Mouse (Mus musculus) right cerebral cortex, postnatal 4 days (tissue): ENCODE data around the gene Crebl2.

Experiments used
- DNase-seq: peaks from one replicate; pipeline ENCODE4 v3.0.0-alpha.2; 2022

Gene Crebl2

DNA sequence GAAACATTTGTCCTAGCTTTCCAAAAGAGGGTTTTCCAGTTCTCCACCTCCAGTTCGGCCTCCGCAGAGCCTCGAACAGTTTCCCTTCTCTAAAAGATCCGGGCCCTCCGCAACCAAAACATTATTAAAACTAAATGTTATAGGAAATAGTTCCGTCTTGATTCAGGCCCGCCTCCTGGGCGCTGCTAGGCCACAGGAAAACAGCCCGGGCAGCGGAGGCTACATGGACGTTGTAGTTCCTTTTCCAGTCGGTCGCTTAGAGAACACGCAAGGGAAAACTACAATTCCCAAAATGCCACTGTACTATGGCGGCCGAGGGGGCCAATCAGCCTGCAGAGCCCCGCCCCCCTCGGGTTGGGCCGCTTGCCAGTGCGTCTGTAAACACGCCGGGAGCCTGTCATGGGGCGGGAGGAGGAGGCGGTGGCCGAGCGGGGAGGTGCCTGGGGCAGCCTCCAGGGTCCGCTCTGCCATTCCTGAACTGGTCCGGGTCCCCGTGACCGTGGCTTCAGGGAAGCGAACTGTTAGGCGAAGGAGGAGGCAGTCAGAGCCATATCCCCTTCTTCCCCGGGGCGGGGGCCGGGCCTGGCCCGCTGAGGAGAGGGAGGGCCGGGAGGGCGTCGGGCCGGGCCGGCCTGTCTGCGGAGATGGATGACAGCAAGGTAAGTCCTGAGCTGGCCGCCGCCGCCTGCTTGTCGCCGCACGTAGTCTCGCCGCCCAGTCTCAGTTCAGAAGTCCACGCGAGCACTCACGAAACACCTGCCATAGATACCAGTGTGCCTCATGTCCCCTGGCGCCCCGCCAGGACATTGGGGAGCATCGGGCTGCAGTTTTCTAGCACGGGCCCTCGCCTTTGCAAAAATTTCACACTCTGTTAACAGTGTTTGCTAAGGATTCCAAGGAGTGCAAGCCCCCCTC lies at the start of gene Crebl2:
Gene Crebl2, plus strand, starts transcription at position 369 of the 915 bp plus-strand sequence.
- peak; percentile 100 for DNase-seq

DNA sequence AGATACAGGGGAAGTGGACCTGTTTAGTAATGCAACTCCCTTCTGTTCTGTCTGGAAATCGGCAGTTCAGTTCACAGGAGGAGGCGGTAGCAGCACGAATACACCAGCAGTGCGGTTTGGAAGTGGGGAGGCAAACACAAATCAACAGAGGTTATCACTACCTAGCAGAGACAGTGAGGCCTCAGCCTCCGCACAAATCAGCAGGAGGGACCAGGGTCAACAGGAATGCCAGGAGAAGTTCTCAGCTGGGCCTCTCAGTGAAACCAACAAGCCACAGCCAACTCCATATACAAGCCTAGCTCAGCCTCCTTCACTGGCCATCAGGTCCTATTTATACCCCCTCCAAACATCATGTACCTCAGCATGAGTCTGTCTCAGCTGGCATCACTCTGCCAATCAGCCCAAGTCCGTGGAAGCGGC lies 48.5 kb upstream of the Crebl2 start:
- DNase-seq: no peak

DNA sequence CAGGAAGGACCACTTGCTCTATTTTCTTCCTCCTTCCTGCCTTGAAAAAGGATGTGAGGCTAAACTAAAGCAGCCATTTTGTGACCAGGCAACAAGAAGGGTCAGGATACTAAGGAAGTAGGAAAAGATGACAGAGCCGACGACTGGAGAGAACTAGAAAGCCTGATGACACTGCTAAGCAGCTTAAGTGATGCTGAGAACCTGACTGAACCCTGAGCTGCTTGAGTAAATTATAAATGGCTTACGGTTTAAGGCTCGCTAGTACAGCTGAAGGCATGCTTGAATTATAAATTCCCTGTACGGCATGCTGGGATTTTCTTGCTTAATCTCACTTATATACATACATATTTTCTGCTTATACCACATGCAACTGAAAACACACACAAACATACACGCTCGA lies 47.1 kb upstream of the Crebl2 start:
- DNase-seq: no peak

DNA sequence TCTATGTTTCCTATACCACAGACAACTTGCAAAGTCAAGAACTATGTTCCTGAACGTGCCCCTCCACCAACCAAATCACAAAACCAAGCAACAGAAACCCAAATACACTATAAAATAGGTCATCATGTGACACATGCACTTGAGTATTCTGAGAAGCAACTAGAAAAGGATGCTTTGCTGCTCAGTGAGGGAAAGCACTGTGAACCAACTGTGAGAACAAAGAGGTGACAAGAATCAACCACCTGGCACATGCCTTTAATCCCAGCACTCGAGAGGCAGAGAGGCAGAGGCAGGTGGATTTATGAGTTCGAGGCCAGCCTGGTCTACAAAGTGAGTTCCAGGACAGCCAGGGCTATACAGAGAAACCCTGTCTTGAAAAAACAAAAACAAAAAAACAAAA lies 43.5 kb upstream of the Crebl2 start:
- no peak for DNase-seq

DNA sequence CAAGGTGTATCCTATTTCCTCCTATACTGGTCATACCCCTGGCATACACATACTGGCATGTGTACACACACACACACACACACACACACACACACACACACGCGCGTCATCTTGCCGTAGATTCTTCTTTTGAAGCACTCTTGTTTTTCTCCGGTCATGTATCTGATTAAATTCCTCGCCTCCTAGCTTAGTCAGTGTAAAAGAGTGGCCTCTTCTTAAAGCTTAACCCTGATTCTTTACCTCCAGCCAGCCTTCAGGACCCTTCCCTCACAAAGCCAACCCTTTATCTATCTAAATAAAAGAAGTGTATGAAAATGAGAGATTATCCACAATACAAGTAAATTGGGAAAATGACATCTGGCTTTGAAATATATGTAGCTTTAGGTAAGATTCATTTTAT lies 40.9 kb upstream of the Crebl2 start:
- DNase-seq: no peak

DNA sequence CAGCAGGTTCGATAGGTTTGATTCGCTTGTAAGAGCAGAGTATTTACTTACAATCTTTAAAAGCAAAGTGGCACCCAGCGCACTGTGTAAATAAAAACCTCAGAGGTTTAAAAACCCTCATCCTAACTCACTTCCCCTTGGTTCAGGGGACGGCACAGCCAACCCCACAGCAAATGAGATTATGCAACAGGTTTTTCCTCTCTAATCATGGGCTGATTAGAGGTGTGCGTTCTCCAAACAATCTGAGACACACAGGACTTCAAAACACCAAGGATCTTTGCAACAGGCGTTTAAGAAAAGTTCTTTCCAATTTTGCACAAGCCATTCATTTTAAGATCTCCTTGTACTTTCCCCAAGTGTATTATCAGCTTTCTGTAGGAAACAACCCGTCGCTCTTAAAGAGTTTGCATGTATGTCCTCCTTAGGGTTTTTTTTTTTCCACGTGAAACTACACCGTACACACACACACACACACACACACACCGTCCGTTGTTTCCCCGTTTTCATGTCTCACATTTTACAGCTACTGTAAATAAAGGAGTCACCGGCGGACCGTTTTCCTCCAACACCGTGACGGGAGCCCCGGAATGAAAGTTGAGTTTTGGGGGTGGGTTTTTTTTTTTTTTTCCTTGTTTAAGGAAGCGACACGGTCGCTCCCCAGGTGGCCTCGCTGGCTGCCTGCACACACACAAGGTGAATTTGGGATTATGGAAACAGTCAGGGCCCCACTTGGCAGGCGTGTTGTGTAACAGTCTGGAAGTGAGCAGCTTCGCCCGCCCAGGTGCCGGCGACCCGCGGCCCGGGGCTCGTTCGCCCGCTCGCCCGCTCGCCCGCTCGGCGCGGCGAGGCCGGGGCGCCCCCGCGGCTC lies 38.5 kb upstream of the Crebl2 start:
- DNase-seq: peak; percentile 7

DNA sequence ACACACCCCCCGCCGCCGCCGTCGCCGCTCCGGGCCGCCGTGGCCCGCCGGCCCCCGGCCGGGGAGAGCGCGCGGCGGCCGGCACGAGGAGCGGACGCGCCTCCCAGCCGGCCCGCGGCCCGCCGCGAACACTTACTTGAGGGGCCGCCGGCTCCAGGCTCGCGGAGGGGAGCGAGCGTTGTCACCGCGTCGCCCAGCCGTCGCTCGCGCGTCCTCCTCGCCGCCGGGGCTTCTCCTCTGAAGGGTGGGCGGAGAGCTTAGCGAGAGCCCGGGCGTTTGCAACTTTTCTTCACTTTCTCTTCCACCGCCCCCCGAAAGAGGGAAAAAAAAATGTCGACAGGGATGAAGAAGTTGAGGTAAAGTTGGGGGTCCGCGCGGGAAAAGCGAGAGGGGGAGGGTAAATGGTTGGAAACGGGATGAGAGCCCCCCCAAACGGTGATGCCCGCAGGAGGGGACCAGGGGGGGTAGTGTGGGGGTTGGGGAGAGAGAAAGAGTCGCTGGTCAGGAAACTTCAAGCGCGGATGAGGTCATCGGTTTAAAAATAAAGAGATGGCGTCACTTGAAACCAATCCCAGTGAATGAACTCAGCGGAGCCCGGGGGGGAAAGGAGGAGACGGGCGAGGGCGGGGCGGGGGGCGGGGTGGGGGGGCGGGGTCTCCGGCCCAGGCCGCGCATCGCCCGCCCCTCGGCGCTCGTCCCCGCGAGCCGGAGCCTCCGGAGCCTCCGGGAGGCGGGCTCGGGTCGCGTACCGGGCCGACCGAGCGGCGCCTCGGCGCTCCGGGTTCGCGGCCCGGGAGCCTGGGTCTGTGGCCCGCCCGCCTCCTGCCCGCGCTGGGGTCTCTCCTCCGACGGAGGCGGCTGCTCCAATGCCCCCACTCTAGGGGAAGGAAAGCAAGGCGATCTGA lies 37.6 kb upstream of the Crebl2 start, which contains the start of gene Dusp16:
Gene Dusp16, minus strand, starts transcription at position 485 of the 905 bp plus-strand sequence.
- DNase-seq: peak; percentile 54

DNA sequence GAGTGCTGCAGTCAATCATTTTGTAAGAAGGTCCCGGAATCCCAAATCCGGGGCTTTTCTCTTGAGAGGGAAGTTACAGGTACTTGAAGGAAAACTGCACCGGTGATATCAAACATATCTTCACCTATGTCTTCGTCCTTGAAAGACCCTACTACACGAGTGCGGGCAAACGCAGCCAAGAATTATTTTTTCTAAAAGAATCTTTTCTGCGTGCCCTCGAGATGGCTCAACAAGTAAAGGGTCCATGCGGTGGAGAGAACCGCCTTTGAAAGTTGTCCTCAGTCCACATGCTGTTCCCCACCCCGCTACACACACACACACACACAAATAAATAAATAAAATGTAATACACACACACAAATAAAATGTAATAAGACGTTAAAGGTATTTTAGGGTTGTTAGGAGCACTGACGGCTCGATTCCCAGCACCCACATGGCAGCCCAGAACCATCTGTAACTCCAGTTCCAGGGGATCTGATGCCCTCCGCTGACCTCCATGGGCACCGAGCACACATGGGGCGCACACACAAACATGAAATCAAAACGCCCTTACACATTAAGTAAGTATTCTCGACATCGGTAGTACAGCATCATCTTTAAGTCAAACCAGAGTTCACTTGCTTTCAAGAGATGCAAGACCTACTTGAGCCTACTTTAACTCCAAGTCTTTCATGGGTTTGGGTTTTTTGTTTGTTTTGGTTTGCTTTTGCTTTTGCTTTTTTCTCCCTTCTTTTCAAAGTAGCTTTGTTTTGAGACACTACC lies 36.7 kb upstream of the Crebl2 start:
- no peak for DNase-seq

DNA sequence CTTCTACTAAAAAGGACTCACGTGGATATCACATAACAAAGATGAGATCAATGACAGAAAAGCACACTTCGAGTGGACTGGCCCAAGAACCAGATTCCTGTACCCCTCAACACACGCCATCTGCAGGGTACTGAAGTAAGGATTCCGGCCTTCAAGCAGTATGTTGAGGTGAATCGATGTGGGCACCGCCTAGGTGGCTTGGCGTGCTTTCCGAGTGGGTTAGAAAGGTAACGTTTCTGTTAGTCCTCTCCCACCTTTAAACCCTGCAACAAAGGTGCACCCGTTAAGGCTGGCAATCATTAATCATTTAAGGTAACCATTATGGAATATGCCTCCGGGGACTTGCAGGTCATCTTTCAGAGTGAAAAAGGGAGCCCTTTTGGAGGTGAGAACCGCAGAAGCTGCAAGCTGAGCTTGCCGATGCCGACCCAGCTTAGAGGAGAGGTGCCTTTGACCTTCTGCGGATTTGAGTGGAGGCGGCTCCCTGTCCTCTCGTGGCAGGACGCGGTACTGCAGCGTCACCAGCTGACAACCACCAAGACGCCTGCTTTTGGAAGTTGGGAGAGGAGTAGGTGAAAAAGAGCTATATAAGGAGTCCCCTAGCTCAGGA lies 35.9 kb upstream of the Crebl2 start:
- DNase-seq: peak; percentile 80

DNA sequence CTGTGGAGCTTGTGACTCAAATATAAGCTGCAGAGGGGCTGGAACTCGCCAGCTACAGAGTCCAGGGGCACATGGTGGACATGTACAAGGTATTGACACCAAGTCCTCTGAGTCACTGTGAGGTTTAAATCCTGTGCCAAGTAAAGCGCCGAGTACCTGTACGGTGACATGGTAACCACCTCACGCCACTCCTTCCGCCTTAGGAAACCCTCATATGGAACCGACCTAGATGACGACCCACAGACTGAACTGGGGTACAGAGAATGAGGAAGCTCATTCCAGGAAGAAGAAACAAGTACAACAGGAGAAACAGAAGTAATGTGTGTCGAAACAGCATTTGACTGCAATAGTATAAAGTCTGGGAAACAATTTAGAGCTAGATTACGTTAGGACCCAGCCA lies 33.7 kb upstream of the Crebl2 start:
- DNase-seq: no peak

DNA sequence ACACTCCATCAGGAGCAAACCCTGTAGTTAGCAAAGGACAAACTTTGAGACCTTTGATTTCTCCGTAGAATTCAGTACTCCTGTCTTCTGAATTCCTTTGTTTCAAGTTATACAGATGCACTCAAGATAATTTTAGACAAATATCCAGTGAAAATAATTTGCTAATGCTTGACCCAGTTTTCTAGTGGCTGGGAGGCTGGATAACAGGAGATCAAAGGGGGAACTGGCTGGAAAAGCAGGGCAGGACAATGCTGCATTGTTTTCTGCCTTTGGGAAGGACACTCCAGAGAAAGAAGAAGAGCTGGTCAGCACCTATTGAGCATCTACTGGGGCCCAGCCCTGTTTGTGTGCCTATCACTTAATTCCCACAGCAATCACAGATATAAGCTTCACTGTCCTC lies 28.5 kb upstream of the Crebl2 start:
- DNase-seq: no peak

DNA sequence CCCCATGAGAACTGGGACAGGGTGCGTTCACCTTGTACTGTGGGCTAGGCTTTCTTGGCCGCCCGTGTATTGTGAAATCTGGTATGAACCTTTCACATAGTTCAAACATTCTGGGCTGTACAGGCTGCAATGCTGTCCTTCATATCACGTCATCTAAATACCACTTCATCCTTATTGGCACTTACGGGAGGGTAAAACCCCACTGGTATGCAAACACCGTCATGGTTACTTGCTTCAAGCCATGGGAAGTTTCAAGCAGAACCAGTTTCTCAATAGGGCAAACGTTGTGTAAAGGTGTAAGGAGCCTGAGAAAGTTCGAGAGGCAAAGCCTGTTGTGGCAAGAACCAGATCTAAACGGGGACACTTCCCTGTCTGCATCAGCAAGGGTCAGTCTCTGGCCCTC lies 27.3 kb upstream of the Crebl2 start:
- no peak for DNase-seq

DNA sequence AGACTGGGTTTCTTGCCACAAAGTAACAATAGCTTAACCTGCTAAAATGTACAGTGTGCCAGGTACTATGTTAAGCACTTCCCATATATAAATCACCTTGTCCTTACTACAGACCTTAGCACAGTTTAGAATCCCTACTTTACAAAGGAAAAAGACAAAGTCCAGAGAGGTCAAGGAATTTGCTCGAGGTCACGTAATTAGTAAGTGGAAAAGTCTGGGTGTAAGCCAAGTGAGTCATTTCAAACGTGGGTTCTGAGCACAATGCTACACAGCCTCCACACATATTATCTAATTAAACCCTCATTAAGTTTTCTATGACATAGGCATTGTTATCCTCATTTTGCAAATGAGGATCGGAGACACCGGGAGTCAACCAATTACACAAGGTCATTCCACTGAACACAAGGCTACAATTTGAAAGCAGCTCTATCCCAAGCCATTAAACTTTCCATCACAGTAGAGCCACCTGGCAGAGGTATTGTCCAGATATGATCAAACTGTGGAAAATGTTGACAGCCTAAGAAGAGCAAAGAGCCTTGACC lies 25.1 kb upstream of the Crebl2 start:
- DNase-seq: no peak

DNA sequence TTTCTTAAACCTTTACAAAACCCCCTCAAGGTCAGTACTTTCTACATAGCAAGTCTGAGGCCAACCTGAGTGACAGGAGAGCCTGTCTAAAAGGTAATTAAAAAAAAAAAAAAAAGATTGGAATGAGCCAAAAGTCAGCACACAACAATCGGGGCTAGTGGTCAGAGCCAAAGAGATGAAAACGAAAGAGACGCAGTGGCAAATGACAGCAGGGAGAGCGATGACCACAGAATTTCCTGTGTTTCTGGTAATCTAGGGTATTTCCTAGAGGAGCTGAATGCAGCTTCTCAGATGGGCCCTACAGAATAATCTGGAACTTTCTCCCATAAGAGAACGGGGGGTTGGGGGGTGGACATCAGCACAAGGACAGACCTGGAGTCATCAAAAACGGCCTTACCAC lies 23.8 kb upstream of the Crebl2 start:
- DNase-seq: no peak

DNA sequence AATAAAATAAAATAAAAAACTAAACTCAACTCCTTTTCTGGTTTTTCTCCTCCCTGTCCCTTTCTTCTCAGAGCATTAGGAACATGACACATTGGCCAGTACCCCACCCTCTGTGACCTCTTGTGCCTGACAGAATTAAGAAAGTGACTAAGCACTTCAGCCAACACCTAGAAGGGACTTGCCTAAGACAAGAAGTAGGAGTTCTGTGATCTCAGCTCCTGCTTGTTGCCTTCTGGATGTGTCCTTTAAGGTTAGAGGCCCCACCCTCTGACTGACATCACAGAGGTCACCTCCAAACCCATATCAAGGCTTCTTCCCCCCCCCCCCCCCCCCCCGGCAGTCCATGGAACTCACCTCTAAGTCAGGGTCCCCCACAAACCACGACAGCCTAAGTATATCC lies 22.9 kb upstream of the Crebl2 start:
- DNase-seq: no peak

DNA sequence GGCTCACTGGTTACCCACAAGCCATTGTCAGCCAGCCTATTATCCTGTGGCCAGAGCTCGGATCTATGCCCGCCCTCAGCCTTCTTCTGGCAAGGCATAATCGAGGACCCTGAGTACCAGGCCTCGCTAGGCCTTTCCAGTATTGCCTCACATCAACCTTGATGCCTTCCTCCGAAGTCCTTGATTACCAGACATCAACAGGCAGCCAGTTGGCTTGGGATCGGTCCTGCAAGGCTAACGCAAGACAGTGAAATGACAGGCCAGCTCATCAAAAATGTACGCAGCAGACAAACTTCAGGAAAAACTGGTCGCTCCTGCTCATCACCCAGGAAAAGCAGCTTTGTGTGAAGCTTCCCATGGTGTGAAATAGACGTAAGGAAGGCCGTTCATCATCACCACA lies 22.2 kb upstream of the Crebl2 start:
- DNase-seq: no peak

DNA sequence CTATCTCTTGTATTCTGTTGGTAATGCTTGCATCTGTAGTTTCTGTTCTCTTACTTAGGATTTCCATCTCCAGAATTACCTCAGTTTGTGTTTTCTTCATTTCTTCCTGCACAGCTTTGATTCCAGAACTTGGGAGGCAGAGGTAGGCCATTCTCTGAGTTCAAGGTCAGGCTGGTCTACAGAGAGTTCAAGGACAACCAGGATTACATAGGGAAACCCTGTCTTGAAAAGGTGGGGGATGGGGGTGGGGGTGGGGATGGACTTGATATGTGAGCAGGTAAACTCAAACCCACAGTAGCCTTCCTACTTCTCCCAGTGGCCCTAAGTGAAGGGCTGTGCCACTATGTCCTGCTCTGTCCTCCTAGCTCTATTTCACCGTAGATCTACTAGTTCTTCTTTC lies 16.9 kb upstream of the Crebl2 start:
- no peak for DNase-seq

DNA sequence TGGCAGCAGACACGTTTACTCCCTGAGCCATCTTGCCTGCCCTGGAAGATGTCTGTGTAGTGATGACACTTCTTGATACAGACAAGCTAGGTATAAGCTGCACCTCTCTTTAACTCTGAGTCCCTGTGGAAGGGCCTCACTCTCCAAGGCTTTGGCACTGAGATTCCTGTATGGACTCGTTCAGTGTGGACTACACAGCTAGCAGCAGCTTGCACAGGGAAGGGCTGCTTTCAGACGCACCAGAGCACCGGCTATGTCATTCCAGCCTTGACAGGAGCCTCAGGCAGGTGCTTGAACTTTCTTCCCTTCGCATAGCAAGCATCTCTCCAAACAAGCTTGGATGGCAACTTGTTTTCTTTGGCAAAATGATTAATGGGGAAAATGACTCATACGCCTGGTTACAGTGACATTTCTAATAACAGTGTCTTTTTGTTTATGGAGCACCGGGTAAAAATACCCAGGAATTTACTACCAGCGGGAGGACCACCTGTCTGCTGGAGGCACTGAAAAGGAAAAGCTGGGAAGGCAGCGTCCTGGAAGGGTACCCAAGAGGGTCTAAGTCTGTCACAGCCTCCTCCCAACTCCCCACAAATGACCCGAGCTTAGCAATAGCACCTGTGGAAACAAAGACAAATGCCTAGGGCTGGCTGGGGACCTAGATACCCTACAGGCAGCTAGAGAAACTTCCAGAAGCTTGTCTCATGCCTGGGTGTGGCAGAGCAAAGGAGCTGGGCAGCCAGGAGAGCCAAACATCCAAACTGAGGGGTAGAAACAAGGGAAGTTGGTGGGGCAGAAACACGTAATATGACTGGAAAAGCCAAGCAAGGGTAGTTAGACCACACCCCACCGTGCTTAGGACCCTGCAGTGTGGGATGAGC lies 12.7 kb upstream of the Crebl2 start:
- DNase-seq: no peak

DNA sequence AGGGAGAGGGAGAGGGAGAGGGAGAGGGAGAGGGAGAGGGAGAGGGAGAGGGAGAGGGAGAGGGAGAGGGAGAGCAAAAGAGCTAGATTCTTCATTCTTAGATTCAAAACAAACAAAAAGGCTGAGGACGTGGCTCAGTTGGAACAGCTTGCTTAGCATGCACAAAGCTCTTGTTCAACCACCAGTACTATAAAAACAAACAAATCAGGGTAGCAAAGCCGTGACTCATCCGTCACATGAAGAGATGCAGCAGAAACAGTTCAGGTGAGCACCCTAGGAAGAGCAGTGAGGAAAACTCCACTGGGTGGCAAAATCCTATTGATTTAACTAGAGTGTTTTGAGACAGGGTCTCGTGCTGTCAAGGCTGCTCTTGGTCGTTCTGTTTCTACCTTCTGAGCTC lies 10.2 kb upstream of the Crebl2 start:
- DNase-seq: no peak

DNA sequence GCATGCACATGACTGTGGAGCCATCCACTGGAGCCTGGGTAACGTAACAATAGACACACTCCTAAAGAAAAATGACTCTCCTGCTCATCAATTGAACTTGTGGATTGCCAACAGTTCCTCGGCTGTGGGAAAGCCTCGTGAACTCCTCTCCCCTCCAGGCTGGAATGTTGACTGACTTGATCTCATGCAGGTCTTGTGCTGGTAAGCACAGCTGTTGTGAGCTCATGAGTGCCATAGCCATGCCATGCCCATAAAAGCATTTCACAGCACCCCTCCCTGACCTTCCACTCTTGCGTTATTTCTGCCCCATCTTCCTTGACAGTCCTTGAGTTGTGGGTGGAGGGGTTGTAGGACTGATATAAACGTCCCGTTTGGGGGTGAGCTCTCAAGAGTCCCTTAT lies 9.5 kb upstream of the Crebl2 start:
- no peak for DNase-seq
